Mouse (Mus musculus): ENCODE data around the gene F5.

GRCm38 (mm10) chr1:164159781-164160180 is 8.1 kb downstream of the F5 start:
- TF ChIP-seq CTCF (IDR thresholded peaks at IDR 0.05; ENCODE audit: low read depth, low read length) (no peak), POLR2A (IDR thresholded peaks at IDR 0.05; ENCODE audit: borderline replicate concordance, low read depth, low read length) (no peak)
